Mouse (Mus musculus): ENCODE results near the gene Doc2g.

Gene Doc2g

GRCm38 (mm10) chr19:3986334-3986733, 16.8 kb upstream of the Doc2g start, which contains the start of gene Acy3:
Gene Acy3, plus strand, starts transcription at chr19:3986570.
- TF ChIP-seq GATA4 (IDR thresholded peaks at IDR 0.05; ENCODE audit: insufficient replicate concordance, low read length) = no peak

GRCm38 (mm10) chr19:3988066-3988465, 15.0 kb upstream of the Doc2g start:
- no peak for TF ChIP-seq GATA4 (IDR thresholded peaks at IDR 0.05; ENCODE audit: insufficient replicate concordance, low read length)

GRCm38 (mm10) chr19:3988750-3989149, 14.4 kb upstream of the Doc2g start:
- no peak for TF ChIP-seq GATA4 (IDR thresholded peaks at IDR 0.05; ENCODE audit: insufficient replicate concordance, low read length)

GRCm38 (mm10) chr19:3990804-3991203, 12.3 kb upstream of the Doc2g start:
- TF ChIP-seq GATA4 (IDR thresholded peaks at IDR 0.05; ENCODE audit: insufficient replicate concordance, low read length) = no peak

GRCm38 (mm10) chr19:3991562-3991961, 11.6 kb upstream of the Doc2g start:
- TF ChIP-seq GATA4 (IDR thresholded peaks at IDR 0.05; ENCODE audit: insufficient replicate concordance, low read length) = no peak

- no peak for TF ChIP-seq GATA4 (IDR thresholded peaks at IDR 0.05; ENCODE audit: insufficient replicate concordance, low read length)
Measured at GRCm38 (mm10) chr19:3991966-3992365, 11.1 kb upstream of the Doc2g start.

- no peak for TF ChIP-seq GATA4 (IDR thresholded peaks at IDR 0.05; ENCODE audit: insufficient replicate concordance, low read length)
Measured at GRCm38 (mm10) chr19:3992416-3992815, 10.7 kb upstream of the Doc2g start, which contains the start of gene Tbx10. Gene Tbx10, plus strand, starts transcription at chr19:3992752.

GRCm38 (mm10) chr19:3994932-3995331, 8.2 kb upstream of the Doc2g start:
- TF ChIP-seq GATA4 (IDR thresholded peaks at IDR 0.05; ENCODE audit: insufficient replicate concordance, low read length) = no peak

GRCm38 (mm10) chr19:3995505-3995904, 7.6 kb upstream of the Doc2g start:
- TF ChIP-seq GATA4 (IDR thresholded peaks at IDR 0.05; ENCODE audit: insufficient replicate concordance, low read length) = no peak

- TF ChIP-seq GATA4 (IDR thresholded peaks at IDR 0.05; ENCODE audit: insufficient replicate concordance, low read length) = no peak
Measured at GRCm38 (mm10) chr19:3996106-3996505, 7.0 kb upstream of the Doc2g start.

- TF ChIP-seq GATA4 (IDR thresholded peaks at IDR 0.05; ENCODE audit: insufficient replicate concordance, low read length) = no peak
Measured at GRCm38 (mm10) chr19:3996747-3997146, 6.4 kb upstream of the Doc2g start.

- TF ChIP-seq GATA4 (IDR thresholded peaks at IDR 0.05; ENCODE audit: insufficient replicate concordance, low read length) = no peak
Measured at GRCm38 (mm10) chr19:3997231-3997630, 5.9 kb upstream of the Doc2g start.

GRCm38 (mm10) chr19:3998335-3998734, 4.8 kb upstream of the Doc2g start:
- no peak for TF ChIP-seq GATA4 (IDR thresholded peaks at IDR 0.05; ENCODE audit: insufficient replicate concordance, low read length)

GRCm38 (mm10) chr19:3999121-3999730, 3.9 kb upstream of the Doc2g start:
- TF ChIP-seq GATA4 (IDR thresholded peaks at IDR 0.05; ENCODE audit: insufficient replicate concordance, low read length) = no peak

GRCm38 (mm10) chr19:4000119-4000900, 2.8 kb upstream of the Doc2g start, which contains the start of the genes Nudt8 and Gm49405:
Gene Nudt8, plus strand, starts transcription at chr19:4000580.
Gene Gm49405, plus strand, starts transcription at chr19:4000626.
- no peak for TF ChIP-seq GATA4 (IDR thresholded peaks at IDR 0.05; ENCODE audit: insufficient replicate concordance, low read length)

GRCm38 (mm10) chr19:4000949-4001525, 2.1 kb upstream of the Doc2g start:
- no peak for TF ChIP-seq GATA4 (IDR thresholded peaks at IDR 0.05; ENCODE audit: insufficient replicate concordance, low read length)
